Mouse (Mus musculus) C2C12 (cell line): ENCODE measurements around the gene Pfkl. TPM values are rescaled to one million over a fixed set of nuclear protein-coding genes. Genes with fewer than 3 reads are reported as not detected.

Experiments
- H3K27me3 ChIP-seq: one replicate; pipeline ENCODE4 v1.6.1; 2011; ENCODE audit not compliant: control insufficient read depth, insufficient read depth, insufficient read length
- H3K36me3 ChIP-seq: one replicate; pipeline ENCODE4 v1.6.1; 2011; ENCODE audit not compliant: control insufficient read depth, insufficient read depth
- H3K4me3 ChIP-seq: one replicate; pipeline ENCODE4 v1.5.1; 2011; ENCODE audit warnings: mild to moderate bottlenecking, control low read depth; ENCODE audit not compliant: poor library complexity, insufficient read depth, severe bottlenecking
- H3K79me2 ChIP-seq: one replicate; pipeline ENCODE4 v1.6.1; 2011; ENCODE audit not compliant: control insufficient read depth, insufficient read depth
- H3K79me3 ChIP-seq: one replicate; pipeline ENCODE4 v1.6.1; 2011; ENCODE audit warnings: low read depth, control low read depth
- H3ac ChIP-seq: one replicate; pipeline ENCODE3; 2011; ENCODE audit warnings: low read depth; ENCODE audit not compliant: control insufficient read depth, insufficient read length
- CEBPB ChIP-seq: IDR thresholded peaks from one replicate; pipeline ENCODE4 v1.6.1; 2011; ENCODE audit warnings: low read depth, mild to moderate bottlenecking, control low read depth, moderate library complexity
- CTCF ChIP-seq: IDR thresholded peaks from one replicate; pipeline ENCODE4 v1.5.1; 2011; ENCODE audit not compliant: control insufficient read depth, insufficient read depth, insufficient read length
- FOSL1 ChIP-seq: IDR thresholded peaks from one replicate; pipeline ENCODE4 v1.8.0; 2011; ENCODE audit warnings: mild to moderate bottlenecking, low read length; ENCODE audit not compliant: poor library complexity, insufficient read depth, severe bottlenecking
- MAX ChIP-seq: IDR thresholded peaks from one replicate; pipeline ENCODE4 v1.6.1; 2011; ENCODE audit warnings: mild to moderate bottlenecking, control low read depth
- MYOD1 ChIP-seq: IDR thresholded peaks from one replicate; pipeline ENCODE4 v1.6.1; 2011; ENCODE audit warnings: low read depth; ENCODE audit not compliant: control insufficient read depth, insufficient read length
- MYOG ChIP-seq: IDR thresholded peaks from one replicate; pipeline ENCODE4 v1.6.1; 2011; ENCODE audit not compliant: control insufficient read depth, insufficient read length; ENCODE audit errors: extremely low read depth
- USF1 ChIP-seq: IDR thresholded peaks from one replicate; pipeline ENCODE4 v1.6.1; 2011; ENCODE audit warnings: low read depth, mild to moderate bottlenecking, control low read depth, moderate library complexity
- polyA plus RNA-seq: library from polyadenylated mRNA; unstranded; fragments of >200 nt; fragmentation: generic; extraction: Trizol; gene quantifications from one replicate; pipeline ENCODE4 v1.2.1, GENCODE M21; 2012; ENCODE audit warnings: missing spikeins

Gene Pfkl
- polyA plus RNA-seq, 1 experiment: 45.2 TPM

DNA sequence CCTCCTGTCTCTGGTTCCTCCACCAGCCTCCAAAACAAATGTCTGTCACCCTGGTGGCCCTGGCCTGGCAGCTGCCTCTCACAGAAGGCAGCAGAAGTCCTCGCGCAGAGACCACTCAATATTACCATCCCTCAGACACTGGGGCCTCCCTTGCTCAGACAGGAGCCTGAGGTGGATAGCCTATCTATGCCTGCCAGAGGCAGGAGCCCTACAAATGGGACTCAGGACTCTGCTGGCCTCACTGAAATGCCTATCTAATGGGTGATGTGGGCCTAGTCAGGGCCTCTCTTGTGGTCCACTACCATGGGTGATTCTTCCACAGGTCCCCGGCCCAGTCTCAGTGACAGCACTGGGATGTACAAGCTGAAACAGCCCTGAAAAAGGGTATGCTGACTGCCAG lies 1.7 kb downstream of the Pfkl start:
- H3K79me3 ChIP-seq: peaks cover 8% of the 10 kb centered on the region
- no peak for TF ChIP-seq FOSL1
- H3ac ChIP-seq: peak overlapping the region; percentile 16
- H3K4me3 ChIP-seq: no peak overlapping the region
- no peaks in the 10 kb centered on the region for H3K36me3 ChIP-seq
- H3K79me2 ChIP-seq: peaks cover 37% of the 10 kb centered on the region
- H3K27me3 ChIP-seq: no peaks in the 10 kb centered on the region

DNA sequence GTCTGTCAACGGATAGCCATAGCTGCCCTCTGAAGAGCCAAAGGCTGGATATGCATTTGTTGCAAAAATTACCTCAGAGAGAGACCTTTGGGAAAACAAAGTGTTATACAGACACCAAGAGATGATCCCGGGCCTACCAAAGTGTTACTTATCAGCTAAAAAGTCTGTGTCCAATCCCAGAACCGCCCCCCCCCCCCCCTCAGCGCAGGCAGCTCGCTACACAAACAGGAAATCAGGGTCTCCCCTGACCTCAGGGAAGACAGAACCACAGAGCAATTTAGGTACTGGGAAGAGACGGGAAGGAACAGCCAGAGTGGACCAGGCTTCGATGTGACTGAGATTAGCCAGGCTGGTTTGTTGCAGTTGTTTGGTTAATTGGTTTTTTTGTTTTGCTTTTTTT lies 2.7 kb downstream of the Pfkl start:
- no peak for TF ChIP-seq CEBPB
- no peak for TF ChIP-seq MYOG
- no peak for TF ChIP-seq CTCF
- no peak for TF ChIP-seq FOSL1
- TF ChIP-seq MYOD1: no peak
- no peak for TF ChIP-seq MAX
- no peak for TF ChIP-seq USF1
- Histone ChIP-seq H3K79me3 (peaks cover 8% of the 10 kb centered on the region), H3K27me3 (no peaks in the 10 kb centered on the region), H3ac (no peak overlapping the region), H3K36me3 (peaks cover 7% of the 10 kb centered on the region), H3K4me3 (no peak overlapping the region), H3K79me2 (peaks cover 37% of the 10 kb centered on the region)

DNA sequence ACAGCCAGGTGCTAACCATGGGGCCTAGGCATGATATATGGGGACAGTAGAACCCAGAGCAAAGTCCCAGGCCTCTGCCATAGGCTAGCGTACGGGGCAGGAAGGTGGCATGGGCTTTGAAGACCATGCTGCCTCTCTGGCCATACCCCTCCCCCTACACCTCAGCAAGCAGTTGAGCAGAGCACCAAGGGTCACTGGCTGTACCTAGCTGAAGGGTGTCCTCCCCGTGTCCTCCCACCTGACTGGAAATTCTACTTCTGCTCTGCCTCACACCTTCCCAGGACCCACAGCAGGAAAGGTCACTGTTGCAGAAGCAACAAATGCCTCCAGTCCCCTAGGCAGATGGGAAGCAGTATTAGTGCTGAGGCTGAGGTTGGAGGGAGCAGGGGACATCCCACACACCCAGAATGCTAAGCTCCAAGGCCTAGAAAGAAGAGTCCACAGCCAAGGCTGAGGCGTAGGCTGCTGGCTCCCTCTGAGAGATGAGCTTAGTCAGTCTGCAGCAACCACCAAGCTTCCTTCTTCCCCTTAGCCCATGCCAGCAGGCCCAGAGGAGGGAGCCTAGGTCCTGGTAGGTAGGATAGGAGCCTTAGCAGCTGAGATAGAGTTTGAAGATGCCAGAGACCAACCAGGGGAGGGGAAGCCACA lies 4.0 kb downstream of the Pfkl start:
- TF ChIP-seq CTCF (no peak), MYOD1 (no peak), MYOG (no peak), USF1 (no peak), MAX (no peak), CEBPB (no peak), FOSL1 (no peak)
- H3K4me3 ChIP-seq: no peak overlapping the region
- H3K79me3 ChIP-seq: peaks cover 8% of the 10 kb centered on the region
- H3K36me3 ChIP-seq: peaks cover 11% of the 10 kb centered on the region
- H3K27me3 ChIP-seq: no peaks in the 10 kb centered on the region
- H3K79me2 ChIP-seq: peaks cover 37% of the 10 kb centered on the region
- H3ac ChIP-seq: no peak overlapping the region

DNA sequence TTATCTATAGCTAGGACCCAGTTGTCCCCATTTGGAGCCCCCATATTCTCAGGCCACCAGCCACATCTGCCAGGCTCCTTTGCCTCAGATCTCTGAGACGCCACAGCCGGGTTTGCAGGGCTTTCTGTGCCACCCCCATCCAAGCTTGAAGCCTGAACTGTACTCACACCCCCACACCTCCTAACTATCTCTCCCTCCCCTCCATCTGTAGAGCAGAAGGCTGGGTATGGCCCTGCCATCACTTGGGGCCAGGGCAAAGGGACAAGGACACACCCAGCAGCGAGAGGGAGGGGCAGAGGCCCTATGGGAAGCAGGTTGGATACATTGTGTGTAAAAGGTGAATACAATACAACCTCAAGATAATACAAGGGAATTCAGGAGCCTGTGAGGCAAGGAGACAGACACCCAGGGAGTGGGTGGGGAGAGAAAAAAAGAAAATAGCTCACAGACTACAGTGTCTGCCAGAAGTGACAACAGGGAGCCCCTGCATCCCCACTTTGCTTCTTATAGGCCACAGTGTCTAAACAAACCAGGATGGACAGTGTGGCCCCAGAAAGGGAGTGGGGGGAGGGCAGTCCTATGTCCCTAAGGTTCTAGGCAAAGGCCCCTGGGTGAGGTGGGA lies 5.3 kb downstream of the Pfkl start:
- H3K36me3 ChIP-seq: peaks cover 21% of the 10 kb centered on the region
- no peak for TF ChIP-seq MYOG
- TF ChIP-seq MAX: no peak
- no peak for TF ChIP-seq CEBPB
- no peak for TF ChIP-seq CTCF
- TF ChIP-seq MYOD1: no peak
- TF ChIP-seq FOSL1: no peak
- no peak for TF ChIP-seq USF1

DNA sequence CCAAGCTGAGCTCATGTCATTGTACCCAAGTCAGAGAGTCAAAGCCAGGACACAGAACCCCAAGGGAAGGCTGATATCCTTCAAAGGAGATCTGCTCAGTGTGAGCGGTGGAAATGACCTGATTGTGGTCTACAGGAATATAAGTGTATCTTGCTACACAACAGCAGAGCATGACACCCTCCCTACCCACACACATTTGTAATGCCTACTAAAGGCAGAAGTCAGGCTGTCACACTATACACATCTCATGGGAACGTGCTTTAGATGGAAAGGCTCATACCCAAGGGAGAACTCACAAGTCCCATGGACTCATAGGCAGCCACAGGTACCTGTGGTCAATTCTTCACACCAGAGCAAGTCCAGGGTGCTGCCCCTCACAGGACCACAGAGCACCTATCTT lies 7.6 kb downstream of the Pfkl start:
- H3K79me3 ChIP-seq: peaks cover 2% of the 10 kb centered on the region
- H3ac ChIP-seq: no peak overlapping the region
- no peak overlapping the region for H3K4me3 ChIP-seq
- no peak for TF ChIP-seq CEBPB
- TF ChIP-seq MYOG: no peak
- TF ChIP-seq MYOD1: no peak
- TF ChIP-seq USF1: no peak
- no peak for TF ChIP-seq FOSL1
- TF ChIP-seq MAX: no peak
- no peak for TF ChIP-seq CTCF
- H3K27me3 ChIP-seq: no peaks in the 10 kb centered on the region
- peaks cover 18% of the 10 kb centered on the region for H3K79me2 ChIP-seq
- peaks cover 37% of the 10 kb centered on the region for H3K36me3 ChIP-seq

More for the DNA sequence above, 5.3 kb downstream of the Pfkl start:
- no peak overlapping the region for H3K4me3 ChIP-seq
- peaks cover 8% of the 10 kb centered on the region for H3K79me3 ChIP-seq
- H3ac ChIP-seq: no peak overlapping the region
- H3K79me2 ChIP-seq: peaks cover 37% of the 10 kb centered on the region
- no peaks in the 10 kb centered on the region for H3K27me3 ChIP-seq

DNA sequence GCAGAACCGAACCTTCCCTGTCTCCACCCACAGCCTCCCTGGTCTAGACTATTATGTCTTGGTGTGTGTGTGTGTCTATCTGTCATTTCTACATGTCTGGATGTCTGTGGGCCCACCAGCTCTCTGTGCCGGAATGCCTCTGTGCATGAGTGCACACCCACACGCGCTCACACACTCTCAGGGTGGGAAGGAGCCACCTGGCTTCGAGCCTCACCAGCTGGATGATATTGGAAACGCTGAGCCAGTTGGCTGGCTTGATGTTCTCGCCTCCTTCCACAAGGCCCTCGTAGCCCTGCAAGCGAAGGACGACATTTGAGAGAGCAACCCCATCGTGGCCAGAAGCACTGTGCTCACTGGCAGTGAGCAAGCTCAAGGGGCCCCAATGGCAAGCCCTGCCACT lies 8.1 kb downstream of the Pfkl start:
- H3ac ChIP-seq: no peak overlapping the region
- peaks cover 37% of the 10 kb centered on the region for H3K36me3 ChIP-seq
- H3K79me3 ChIP-seq: no peaks in the 10 kb centered on the region
- no peak for TF ChIP-seq USF1
- TF ChIP-seq FOSL1: no peak
- TF ChIP-seq MAX: no peak
- no peak for TF ChIP-seq MYOG
- TF ChIP-seq MYOD1: no peak
- TF ChIP-seq CTCF: no peak
- TF ChIP-seq CEBPB: no peak
- no peaks in the 10 kb centered on the region for H3K27me3 ChIP-seq
- peaks cover 13% of the 10 kb centered on the region for H3K79me2 ChIP-seq
- no peak overlapping the region for H3K4me3 ChIP-seq
